Mouse (Mus musculus) brown adipose tissue, adult 24 weeks (tissue): Measurements from ENCODE around the gene Mthfd2l. TPM values are rescaled to one million over a fixed set of nuclear protein-coding genes. Genes with fewer than 3 reads are reported as not detected.

Experiments used
- H3K27ac ChIP-seq: fragments of 200-500 bp; replicated peaks from 2 replicates; pipeline ENCODE4 v1.5.1; 2012; ENCODE audit warnings: low read depth, mild to moderate bottlenecking, low read length
- H3K4me1 ChIP-seq: fragments of 200-500 bp; 2 replicates; pipeline ENCODE4 v1.6.1; 2012; ENCODE audit warnings: low read length, mixed read lengths; ENCODE audit not compliant: control insufficient read depth, insufficient read depth, insufficient read length
- H3K4me3 ChIP-seq: fragments of 200-500 bp; 2 replicates; pipeline ENCODE4 v1.5.1; 2012; ENCODE audit warnings: low read depth, mild to moderate bottlenecking, low read length, moderate library complexity; ENCODE audit not compliant: insufficient read depth
- polyA plus RNA-seq: library from polyadenylated mRNA; stranded (reverse); fragments of >200 nt; gene quantifications from 2 replicates; pipeline ENCODE4 v1.2.4, GENCODE M21; 2012; ENCODE audit not compliant: missing spikeins, insufficient read depth, insufficient read length

Gene Mthfd2l
- polyA plus RNA-seq, 1 experiment, result 48.7 TPM

- Histone ChIP-seq H3K4me3 (peak within 1 kb of the TSS; percentile 19; the same call in 1 of the 2 replicates), H3K27ac (no peak within 1 kb of the TSS), H3K4me1 (peaks cover 9% of the 10 kb centered on the region)
Observed at GRCm38 (mm10) chr5:90903339-90904020, 27.4 kb upstream of the Mthfd2l start, which contains the start of gene Cxcl2. Gene Cxcl2 (plus strand): TSS chr5:90903871.

GRCm38 (mm10) chr5:90908983-90909382 lies 21.9 kb upstream of the Mthfd2l start:
- H3K4me1 ChIP-seq, result no peaks in the 10 kb centered on the region
- H3K4me3 ChIP-seq, result no peak overlapping the region
- H3K27ac ChIP-seq, result no peak overlapping the region

GRCm38 (mm10) chr5:90919495-90919894 lies 11.4 kb upstream of the Mthfd2l start:
- Histone ChIP-seq H3K4me1 (no peaks in the 10 kb centered on the region), H3K27ac (no peak overlapping the region), H3K4me3 (no peak overlapping the region)

- no peak overlapping the region for H3K27ac ChIP-seq
- H3K4me1 ChIP-seq, result no peaks in the 10 kb centered on the region
Observed at GRCm38 (mm10) chr5:90922958-90923357, 8.0 kb upstream of the Mthfd2l start.

GRCm38 (mm10) chr5:90930546-90930945 lies 371 bp upstream of the Mthfd2l start:
- H3K27ac ChIP-seq, result no peak overlapping the region
- peaks cover 5% of the 10 kb centered on the region for H3K4me1 ChIP-seq
- H3K4me3 ChIP-seq, result peak overlapping the region; percentile 74

More at GRCm38 (mm10) chr5:90922958-90923357, 8.0 kb upstream of the Mthfd2l start:
- H3K4me3 ChIP-seq, result no peak overlapping the region

- peaks cover 5% of the 10 kb centered on the region for H3K4me1 ChIP-seq
- peak overlapping the region; percentile 74 for H3K4me3 ChIP-seq
- H3K27ac ChIP-seq, result no peak overlapping the region
Observed at GRCm38 (mm10) chr5:90931911-90932310, 994 bp downstream of the Mthfd2l start.

- Histone ChIP-seq H3K4me1 (peaks cover 3% of the 10 kb centered on the region), H3K4me3 (no peak overlapping the region), H3K27ac (no peak overlapping the region)
Observed at GRCm38 (mm10) chr5:90936706-90937105, 5.8 kb downstream of the Mthfd2l start.

GRCm38 (mm10) chr5:90945453-90945852 lies 14.5 kb downstream of the Mthfd2l start:
- no peak overlapping the region for H3K27ac ChIP-seq
- H3K4me3 ChIP-seq, result no peak overlapping the region
- no peaks in the 10 kb centered on the region for H3K4me1 ChIP-seq

GRCm38 (mm10) chr5:90949499-90949898 lies 18.6 kb downstream of the Mthfd2l start:
- H3K4me3 ChIP-seq, result no peak overlapping the region
- H3K4me1 ChIP-seq, result no peaks in the 10 kb centered on the region
- H3K27ac ChIP-seq, result no peak overlapping the region

GRCm38 (mm10) chr5:90951475-90951874 lies 20.6 kb downstream of the Mthfd2l start:
- Histone ChIP-seq H3K27ac (no peak overlapping the region), H3K4me1 (no peaks in the 10 kb centered on the region), H3K4me3 (no peak overlapping the region)

- H3K4me1 ChIP-seq, result no peaks in the 10 kb centered on the region
- H3K27ac ChIP-seq, result no peak overlapping the region
- H3K4me3 ChIP-seq, result no peak overlapping the region
Observed at GRCm38 (mm10) chr5:90952731-90953481, 22.0 kb downstream of the Mthfd2l start.

GRCm38 (mm10) chr5:90964316-90964715 lies 33.4 kb downstream of the Mthfd2l start:
- peaks cover 3% of the 10 kb centered on the region; the same call in 1 of the 2 replicates for H3K4me1 ChIP-seq
- no peak overlapping the region for H3K4me3 ChIP-seq
- H3K27ac ChIP-seq, result no peak overlapping the region

GRCm38 (mm10) chr5:90964764-90965163 lies 33.8 kb downstream of the Mthfd2l start:
- Histone ChIP-seq H3K4me3 (no peak overlapping the region), H3K27ac (no peak overlapping the region), H3K4me1 (peaks cover 1% of the 10 kb centered on the region; the same call in 1 of the 2 replicates)

- Histone ChIP-seq H3K4me3 (no peak overlapping the region), H3K27ac (no peak overlapping the region), H3K4me1 (no peaks in the 10 kb centered on the region)
Observed at GRCm38 (mm10) chr5:90965386-90965785, 34.5 kb downstream of the Mthfd2l start.

GRCm38 (mm10) chr5:90977244-90977643 lies 46.3 kb downstream of the Mthfd2l start:
- no peak overlapping the region for H3K4me3 ChIP-seq
- H3K4me1 ChIP-seq, result no peaks in the 10 kb centered on the region
- no peak overlapping the region for H3K27ac ChIP-seq

- H3K27ac ChIP-seq, result no peak overlapping the region
- H3K4me3 ChIP-seq, result no peak overlapping the region
- H3K4me1 ChIP-seq, result no peaks in the 10 kb centered on the region
Observed at GRCm38 (mm10) chr5:90980297-90980696, 49.4 kb downstream of the Mthfd2l start.
